Comparison of ENCODE assay signal across 11 mouse cellular contexts in genomic region chr2:18937611-18938010, GRCm38 (mm10).
A peak's percentile ranks its signal among the peaks of the same experiment; 100 is the strongest.
DNase-seq lines count a peak whose midpoint lies in the region; ATAC-seq and TF ChIP-seq lines count a peak whose summit lies in the region.
"Had no signal": no experiment of that assay in that cellular context is flagged by ENCODE, and none has a peak within 500 bp of the region (broad histone marks: within the 10 kb centered on the region; RNA-seq: fewer than 3 reads in every experiment).

No protein-coding gene starts in this region.

- TF ChIP-seq POLR2A in kidney, adult 2 months (IDR thresholded peaks at IDR 0.05; ENCODE audit: low read depth, low read length) = no peak

- H3K4me2 ChIP-seq in heart, embryonic 16.5 days (ENCODE audit: low read depth, low read length) = no peak overlapping the region
- H3K4me2 ChIP-seq: limb, embryonic 13.5 days; neural tube, embryonic 12.5 days had no signal

- WGBS in kidney, adult 2 months = 61% methylated on average over 2 of the region's 2 CpGs
- 35% methylated on average over 2 of the region's 2 CpGs for WGBS in heart, embryonic 16.5 days

- H3K9me3 ChIP-seq in heart, embryonic 16.5 days (replicated peaks; ENCODE audit: control insufficient read depth, low read length) = no peaks in the 10 kb centered on the region
- H3K9me3 ChIP-seq: limb, embryonic 13.5 days; neural tube, embryonic 12.5 days had no signal

- peak; percentile 68 for ATAC-seq in CD4-positive, CD25-positive, alpha-beta regulatory T cell, adult 4 months
- ATAC-seq in heart, embryonic 16.5 days (replicated peaks; ENCODE audit: extremely low read depth, insufficient read depth, low FRiP score) = peak; percentile 63; the same call in 1 of the 2 replicates
- ATAC-seq in megakaryocyte, adult 5-6 weeks (ENCODE audit: poor library complexity, severe bottlenecking) = 0 out of 2 replicates have a peak, but pooled peaks have one; percentile 10

- H3K4me1 ChIP-seq in kidney, adult 2 months (ENCODE audit: control insufficient read depth, insufficient read depth, low read length) = peaks cover 13% of the 10 kb centered on the region
- H3K4me1 ChIP-seq in heart, embryonic 16.5 days (ENCODE audit: control insufficient read depth, insufficient read depth, low read length) = peaks cover 45% of the 10 kb centered on the region

- peak overlapping the region; percentile 41 for H3K27ac ChIP-seq in kidney, adult 2 months (ENCODE audit: insufficient read depth, low read depth, low read length)
- H3K27ac ChIP-seq in heart, embryonic 16.5 days (ENCODE audit: low read length) = peak overlapping the region; percentile 58
- H3K27ac ChIP-seq: limb, embryonic 13.5 days; neural tube, embryonic 12.5 days had no signal

- DNase-seq in kidney, adult 2 months = no peak
- no peak for DNase-seq in kidney, adult 8-10 months
- DNase-seq in frontal cortex, postnatal 10 days (ENCODE audit: low spot score in 2 of 2) = no peak
- DNase-seq in left cerebral cortex, postnatal 4 days = no peak
- DNase-seq in embryo, embryonic 10.5 days (ENCODE audit: low spot score) = no peak

- H3K4me3 ChIP-seq in kidney, adult 2 months (ENCODE audit: insufficient read depth, low read depth, low read length) = no peak overlapping the region
- H3K4me3 ChIP-seq in heart, embryonic 16.5 days (ENCODE audit: low read length) = no peak overlapping the region
- H3K4me3 ChIP-seq: erythroblast, embryonic 14.5 days; limb, embryonic 13.5 days; neural tube, embryonic 12.5 days had no signal

- H3K9ac ChIP-seq in heart, embryonic 16.5 days (ENCODE audit: low read length) = no peak overlapping the region
- H3K9ac ChIP-seq: limb, embryonic 13.5 days; neural tube, embryonic 12.5 days had no signal

- intact Hi-C loops in left cerebral cortex, postnatal 4 days (cut with DNase I) = no loop called here

- no peaks in the 10 kb centered on the region for H3K36me3 ChIP-seq in kidney, adult 2 months (ENCODE audit: control insufficient read depth, insufficient read depth, low read length)
- no peaks in the 10 kb centered on the region for H3K36me3 ChIP-seq in heart, embryonic 16.5 days (ENCODE audit: control insufficient read depth, insufficient read depth)
- H3K36me3 ChIP-seq: limb, embryonic 13.5 days; neural tube, embryonic 12.5 days had no signal

- H3K27me3 ChIP-seq in kidney, adult 2 months (replicated peaks; ENCODE audit: control insufficient read depth, insufficient read depth, low read length) = no peaks in the 10 kb centered on the region
- H3K27me3 ChIP-seq in heart, embryonic 16.5 days (ENCODE audit: control insufficient read depth, insufficient read depth, low read length) = no peaks in the 10 kb centered on the region
- H3K27me3 ChIP-seq: neural tube, embryonic 12.5 days had no signal

- no peak for TF ChIP-seq CTCF in kidney, adult 2 months (conservative IDR thresholded peaks at IDR 0.05; ENCODE audit: insufficient read depth, insufficient read length, low read depth, low read length)

Comparison
In these comparisons a context has a peak if more than half of its experiments do, and no peak if none do; other contexts are left out.
1. ATAC-seq: peak in every context shown above with its lines; median percentile 68 in CD4-positive, CD25-positive, alpha-beta regulatory T cell, adult 4 months; 63 in heart, embryonic 16.5 days; 10 in megakaryocyte, adult 5-6 weeks.